Mouse (Mus musculus) myocyte (in vitro differentiated cells): ENCODE measurements around the gene P3h2. TPM values are rescaled to one million over a fixed set of nuclear protein-coding genes. Genes with fewer than 3 reads are reported as not detected.

Experiments used
- H3K27me3 ChIP-seq: one replicate; pipeline ENCODE4 v1.6.1; 2011; ENCODE audit not compliant: control insufficient read depth, insufficient read depth, insufficient read length
- H3K36me3 ChIP-seq: one replicate; pipeline ENCODE4 v1.6.1; 2011; ENCODE audit not compliant: control insufficient read depth, insufficient read depth
- H3K4me2 ChIP-seq: one replicate; pipeline ENCODE4 v1.6.1; 2011; ENCODE audit warnings: low read depth, control low read depth
- H3K4me3 ChIP-seq: one replicate; pipeline ENCODE4 v1.5.1; 2011; ENCODE audit warnings: mild to moderate bottlenecking, control low read depth, moderate library complexity
- H3K79me2 ChIP-seq: one replicate; pipeline ENCODE4 v1.6.1; 2011; ENCODE audit not compliant: control insufficient read depth, insufficient read depth
- H3ac ChIP-seq: one replicate; pipeline ENCODE4 v1.6.1; 2011; ENCODE audit not compliant: control insufficient read depth, insufficient read length
- CEBPB ChIP-seq: IDR thresholded peaks from 2 replicates; pipeline ENCODE4 v1.6.1; 2011; ENCODE audit warnings: mild to moderate bottlenecking, moderate library complexity; ENCODE audit not compliant: poor library complexity, insufficient read depth, severe bottlenecking
- E2F4 ChIP-seq: IDR thresholded peaks from one replicate; pipeline ENCODE4 v1.6.1; 2011; ENCODE audit warnings: mild to moderate bottlenecking, control low read depth, moderate library complexity; ENCODE audit not compliant: insufficient read depth
- MAX ChIP-seq: IDR thresholded peaks from one replicate; pipeline ENCODE4 v1.6.1; 2011; ENCODE audit warnings: low read depth, mild to moderate bottlenecking, control low read depth
- MYOD1 ChIP-seq, 3 experiments: IDR thresholded peaks; one replicate each; pipeline ENCODE4 v1.6.1; 2011; ENCODE audit warnings: control low read depth in 2 of 3, low read depth in 2 of 3, mild to moderate bottlenecking in 2 of 3, moderate library complexity in 1 of 3; ENCODE audit not compliant: insufficient read length in 2 of 3, control insufficient read depth in 1 of 3
- MYOG ChIP-seq, 3 experiments: IDR thresholded peaks; one replicate each; pipeline ENCODE4 v1.6.1; 2011; ENCODE audit warnings: control low read depth in 2 of 3, low read depth in 2 of 3, mild to moderate bottlenecking in 2 of 3; ENCODE audit not compliant: insufficient read length in 2 of 3, control insufficient read depth in 1 of 3, insufficient read depth in 1 of 3
- POLR2A ChIP-seq: IDR thresholded peaks from one replicate; pipeline ENCODE4 v1.6.1; 2011; ENCODE audit warnings: low read depth, mild to moderate bottlenecking, control low read depth, moderate library complexity; ENCODE audit not compliant: insufficient read length
- POLR2AphosphoS2 ChIP-seq: IDR thresholded peaks from one replicate; pipeline ENCODE4 v1.6.1; 2011; ENCODE audit warnings: low read depth, control low read depth; ENCODE audit not compliant: insufficient read length
- REST ChIP-seq: IDR thresholded peaks from one replicate; pipeline ENCODE4 v1.6.1; 2011; ENCODE audit warnings: mild to moderate bottlenecking, control low read depth, moderate library complexity; ENCODE audit not compliant: insufficient read depth, insufficient read length
- SRF ChIP-seq: IDR thresholded peaks from one replicate; pipeline ENCODE4 v1.6.1; 2011; ENCODE audit warnings: low read depth; ENCODE audit not compliant: control insufficient read depth, insufficient read length
- TCF12 ChIP-seq: IDR thresholded peaks from one replicate; pipeline ENCODE4 v1.6.1; 2011; ENCODE audit warnings: mild to moderate bottlenecking, control low read depth; ENCODE audit not compliant: poor library complexity, insufficient read depth, severe bottlenecking
- TCF3 ChIP-seq: IDR thresholded peaks from one replicate; pipeline ENCODE4 v1.6.1; 2011; ENCODE audit warnings: low read depth, control low read depth; ENCODE audit not compliant: insufficient read length
- USF1 ChIP-seq: IDR thresholded peaks from one replicate; pipeline ENCODE4 v1.6.1; 2011; ENCODE audit warnings: low read depth, mild to moderate bottlenecking, control low read depth, moderate library complexity
- polyA plus RNA-seq: library from polyadenylated mRNA; unstranded; fragments of >200 nt; fragmentation: generic; extraction: Trizol; gene quantifications from one replicate; pipeline ENCODE4 v1.2.1, GENCODE M21; 2012; ENCODE audit warnings: missing spikeins

P3h2 gene
- polyA plus RNA-seq, 1 experiment: 0.88 TPM

- no peak for TF ChIP-seq MYOD1 (IDR thresholded peaks at IDR 0.05; ENCODE audit: control insufficient read depth in 1 of 3, insufficient read length in 2 of 3, low read depth in 2 of 3)
- TF ChIP-seq SRF: no peak
- no peak for TF ChIP-seq MYOG (IDR thresholded peaks at IDR 0.05; ENCODE audit: control insufficient read depth in 1 of 3, insufficient read depth in 1 of 3, insufficient read length in 2 of 3, low read depth in 2 of 3)
- no peak for TF ChIP-seq TCF12
- no peak for TF ChIP-seq REST
- TF ChIP-seq E2F4: no peak
- no peak for TF ChIP-seq CEBPB
- no peak for TF ChIP-seq USF1
- TF ChIP-seq TCF3: no peak
- TF ChIP-seq MAX: no peak
- no peak for TF ChIP-seq POLR2A
- TF ChIP-seq POLR2AphosphoS2: no peak
- Histone ChIP-seq H3K4me2 (no peak overlapping the region), H3K27me3 (no peaks in the 10 kb centered on the region), H3K79me2 (no peaks in the 10 kb centered on the region), H3ac (no peak overlapping the region), H3K4me3 (no peak overlapping the region), H3K36me3 (no peaks in the 10 kb centered on the region)
Measured at GRCm38 (mm10) chr16:25983635-25984034, 121.9 kb downstream of the P3h2 start.

DNA sequence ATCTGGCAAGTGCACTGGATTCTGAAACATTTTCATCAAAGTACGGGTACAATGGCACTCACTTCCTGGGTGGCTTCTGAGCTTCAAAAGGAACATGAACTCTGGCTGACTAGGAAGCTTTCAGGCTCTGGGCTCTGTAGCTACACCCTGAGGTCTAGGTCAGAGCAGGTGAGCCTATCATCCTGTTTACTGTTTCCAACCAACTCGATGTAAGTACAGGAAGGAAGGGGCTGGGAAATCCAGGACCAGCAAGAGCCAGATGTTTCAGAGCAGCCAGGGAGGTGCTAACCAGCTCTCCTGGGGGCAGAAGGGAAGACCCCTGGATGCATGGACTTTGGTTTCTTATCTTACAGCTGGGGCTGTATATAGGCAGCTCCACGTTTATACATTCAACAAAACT, 126.5 kb downstream of the P3h2 start:
- H3K4me2 ChIP-seq: no peak overlapping the region
- no peak overlapping the region for H3ac ChIP-seq
- no peak overlapping the region for H3K4me3 ChIP-seq
- no peaks in the 10 kb centered on the region for H3K36me3 ChIP-seq
- H3K27me3 ChIP-seq: no peaks in the 10 kb centered on the region
- no peaks in the 10 kb centered on the region for H3K79me2 ChIP-seq
- no peak for TF ChIP-seq POLR2A
- TF ChIP-seq TCF12: no peak
- TF ChIP-seq TCF3: no peak
- no peak for TF ChIP-seq REST
- TF ChIP-seq SRF: no peak
- TF ChIP-seq MYOG (IDR thresholded peaks at IDR 0.05; ENCODE audit: control insufficient read depth in 1 of 3, insufficient read depth in 1 of 3, insufficient read length in 2 of 3, low read depth in 2 of 3): no peak
- no peak for TF ChIP-seq MYOD1 (IDR thresholded peaks at IDR 0.05; ENCODE audit: control insufficient read depth in 1 of 3, insufficient read length in 2 of 3, low read depth in 2 of 3)
- no peak for TF ChIP-seq CEBPB
- TF ChIP-seq MAX: no peak
- no peak for TF ChIP-seq E2F4

- TF ChIP-seq REST (no peak), MYOD1 (IDR thresholded peaks at IDR 0.05; ENCODE audit: control insufficient read depth in 1 of 3, insufficient read length in 2 of 3, low read depth in 2 of 3) (peak; percentile 1 to 61 (median 40)), CEBPB (0 out of 2 replicates have a peak, but pooled peaks have one; percentile 11), POLR2AphosphoS2 (no peak)
- H3K4me2 ChIP-seq: peak overlapping the region; percentile 38
- H3K4me3 ChIP-seq: no peak overlapping the region
- H3ac ChIP-seq: no peak overlapping the region
- no peaks in the 10 kb centered on the region for H3K27me3 ChIP-seq
- H3K79me2 ChIP-seq: no peaks in the 10 kb centered on the region
- H3K36me3 ChIP-seq: no peaks in the 10 kb centered on the region
Measured at GRCm38 (mm10) chr16:25977210-25977609, 128.4 kb downstream of the P3h2 start.

GRCm38 (mm10) chr16:25971285-25971684, 134.3 kb downstream of the P3h2 start:
- H3K4me3 ChIP-seq: no peak overlapping the region
- no peak overlapping the region for H3K4me2 ChIP-seq
- no peaks in the 10 kb centered on the region for H3K36me3 ChIP-seq
- TF ChIP-seq TCF3 (no peak), E2F4 (no peak)
- H3ac ChIP-seq: no peak overlapping the region
- no peaks in the 10 kb centered on the region for H3K79me2 ChIP-seq
- H3K27me3 ChIP-seq: no peaks in the 10 kb centered on the region

DNA sequence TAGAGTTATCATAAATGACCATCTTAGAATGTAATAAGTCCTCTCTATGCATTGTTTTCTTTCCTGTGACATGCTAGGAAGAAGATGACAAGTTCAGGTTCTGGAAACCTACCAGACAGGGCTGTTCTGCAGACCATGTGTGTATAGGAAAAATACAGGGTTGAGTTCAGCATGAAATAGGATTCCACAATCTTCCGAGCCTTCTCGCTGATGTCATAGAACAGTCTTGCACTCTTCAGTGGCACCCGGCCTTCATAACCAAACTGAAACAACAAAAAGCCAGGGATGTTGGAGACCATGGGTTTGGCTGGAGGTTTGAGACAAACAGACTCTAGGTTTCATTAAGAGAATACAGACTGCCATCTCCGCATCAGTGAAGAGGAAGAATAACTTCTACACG, 134.9 kb downstream of the P3h2 start:
- H3K79me2 ChIP-seq: no peaks in the 10 kb centered on the region
- no peaks in the 10 kb centered on the region for H3K27me3 ChIP-seq
- no peak for TF ChIP-seq POLR2A
- TF ChIP-seq MAX: no peak
- TF ChIP-seq SRF: no peak
- no peak for TF ChIP-seq E2F4
- no peak for TF ChIP-seq CEBPB
- TF ChIP-seq TCF12: no peak
- no peak for TF ChIP-seq REST
- no peak for TF ChIP-seq TCF3
- no peak for TF ChIP-seq MYOD1 (IDR thresholded peaks at IDR 0.05; ENCODE audit: control insufficient read depth in 1 of 3, insufficient read length in 2 of 3, low read depth in 2 of 3)
- no peak for TF ChIP-seq MYOG (IDR thresholded peaks at IDR 0.05; ENCODE audit: control insufficient read depth in 1 of 3, insufficient read depth in 1 of 3, insufficient read length in 2 of 3, low read depth in 2 of 3)
- no peak for TF ChIP-seq USF1
- no peaks in the 10 kb centered on the region for H3K36me3 ChIP-seq
- H3ac ChIP-seq: no peak overlapping the region
- H3K4me3 ChIP-seq: no peak overlapping the region
- no peak overlapping the region for H3K4me2 ChIP-seq
